Mouse (Mus musculus): ENCODE results near the gene Klf6.
A peak's percentile ranks its signal among the peaks of the same experiment; 100 is the strongest.

The Klf6 gene

GRCm38 (mm10) chr13:5861157-5862002, at the start of gene Klf6:
Gene Klf6, plus strand, starts transcription at chr13:5861482.
- DNase-seq (ENCODE audit: low spot score), result peak; percentile 99

GRCm38 (mm10) chr13:5813433-5813832, 47.8 kb upstream of the Klf6 start:
- no peak for DNase-seq (ENCODE audit: low spot score)

- DNase-seq (ENCODE audit: low spot score), result no peak
Measured at GRCm38 (mm10) chr13:5817250-5817649, 44.0 kb upstream of the Klf6 start.

- DNase-seq (ENCODE audit: low spot score), result no peak
Measured at GRCm38 (mm10) chr13:5819173-5819572, 42.1 kb upstream of the Klf6 start.

- no peak for DNase-seq (ENCODE audit: low spot score)
Measured at GRCm38 (mm10) chr13:5822586-5822985, 38.7 kb upstream of the Klf6 start.

- no peak for DNase-seq (ENCODE audit: low spot score)
Measured at GRCm38 (mm10) chr13:5823150-5823549, 38.1 kb upstream of the Klf6 start.

GRCm38 (mm10) chr13:5824189-5824815, 37.0 kb upstream of the Klf6 start:
- DNase-seq (ENCODE audit: low spot score), result peak; percentile 89

GRCm38 (mm10) chr13:5826170-5826827, 35.0 kb upstream of the Klf6 start:
- DNase-seq (ENCODE audit: low spot score), result peak; percentile 75

- no peak for DNase-seq (ENCODE audit: low spot score)
Measured at GRCm38 (mm10) chr13:5831976-5832375, 29.3 kb upstream of the Klf6 start.

GRCm38 (mm10) chr13:5837174-5837777, 24.0 kb upstream of the Klf6 start:
- no peak for DNase-seq (ENCODE audit: low spot score)

GRCm38 (mm10) chr13:5841418-5841817, 19.9 kb upstream of the Klf6 start:
- DNase-seq (ENCODE audit: low spot score), result no peak

- DNase-seq (ENCODE audit: low spot score), result no peak
Measured at GRCm38 (mm10) chr13:5842911-5843310, 18.4 kb upstream of the Klf6 start.

GRCm38 (mm10) chr13:5843829-5844228, 17.5 kb upstream of the Klf6 start:
- DNase-seq (ENCODE audit: low spot score), result peak; percentile 66

- no peak for DNase-seq (ENCODE audit: low spot score)
Measured at GRCm38 (mm10) chr13:5844338-5844737, 16.9 kb upstream of the Klf6 start.

- peak; percentile 82 for DNase-seq (ENCODE audit: low spot score)
Measured at GRCm38 (mm10) chr13:5845161-5845590, 16.1 kb upstream of the Klf6 start.

GRCm38 (mm10) chr13:5845605-5846004, 15.7 kb upstream of the Klf6 start:
- no peak for DNase-seq (ENCODE audit: low spot score)

GRCm38 (mm10) chr13:5846860-5847259, 14.4 kb upstream of the Klf6 start:
- no peak for DNase-seq (ENCODE audit: low spot score)

GRCm38 (mm10) chr13:5847736-5848135, 13.5 kb upstream of the Klf6 start:
- DNase-seq (ENCODE audit: low spot score), result no peak

GRCm38 (mm10) chr13:5860651-5861156, 578 bp upstream of the Klf6 start:
- DNase-seq (ENCODE audit: low spot score), result no peak

- DNase-seq (ENCODE audit: low spot score), result peak; percentile 66
Measured at GRCm38 (mm10) chr13:5862003-5862625, 832 bp downstream of the Klf6 start.

GRCm38 (mm10) chr13:5862626-5863407, 1.5 kb downstream of the Klf6 start:
- DNase-seq (ENCODE audit: low spot score), result no peak

Data from yolk sac, embryonic 10.5 days (tissue).